Mouse (Mus musculus): ENCODE measurements around the gene Eno3. TPM values are rescaled to one million over a fixed set of nuclear protein-coding genes. Genes with fewer than 3 reads are reported as not detected.
A peak's percentile ranks its signal among the peaks of the same experiment; 100 is the strongest.

Gene Eno3
- total and polyA plus RNA-seq, 3 experiments, result 11.2 to 26.4 (median 23.0) TPM

- TF ChIP-seq ZMIZ1 (IDR thresholded peaks at IDR 0.05; ENCODE audit: low read depth, low read length), result peak; percentile 61
- peak; percentile 27; the same call in 1 of the 2 replicates for TF ChIP-seq CHD1 (IDR thresholded peaks at IDR 0.05; ENCODE audit: low read depth, low read length)
Measured at GRCm38 (mm10) chr11:70668771-70669505, 11.9 kb downstream of the Eno3 start, which contains the start of gene Spag7 (continued).

DNA sequence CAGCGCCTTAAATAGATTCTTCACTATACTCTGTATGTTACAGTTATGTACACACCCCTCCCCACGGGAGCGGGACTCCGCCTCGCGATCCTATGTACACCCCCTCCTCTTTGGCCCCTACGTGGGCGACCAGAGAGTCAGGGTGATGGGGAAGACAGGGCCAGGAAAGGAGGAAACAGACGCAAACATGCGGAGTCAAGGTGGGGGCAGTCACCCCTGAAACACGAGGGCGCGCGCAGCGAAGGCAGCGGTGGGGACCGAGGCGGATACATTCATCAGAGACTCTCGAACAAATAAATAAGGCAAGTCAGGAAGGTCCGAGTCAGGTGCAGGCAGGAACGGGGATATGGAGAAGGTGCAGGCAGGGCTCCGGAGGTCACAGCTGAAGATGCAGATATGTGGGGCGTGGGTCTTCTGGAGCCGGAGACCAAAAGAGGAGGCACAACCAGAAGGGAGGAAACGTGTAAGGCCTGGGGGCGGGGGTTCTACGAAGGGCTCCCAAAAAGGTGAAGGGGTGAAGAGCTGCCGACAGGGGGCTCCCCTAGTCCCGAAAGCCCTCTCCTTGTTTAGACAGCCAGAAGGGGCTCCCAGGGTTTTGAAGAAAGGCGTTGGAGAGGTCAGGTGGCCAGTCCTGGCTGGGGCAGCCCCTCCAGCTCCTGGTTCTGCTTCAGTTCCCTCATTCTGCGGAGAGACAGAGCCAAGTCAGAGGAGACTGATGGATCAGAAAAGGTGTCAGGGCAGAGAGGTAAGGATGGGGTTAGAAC lies 12.8 kb downstream of the Eno3 start:
- H3K27ac ChIP-seq (ENCODE audit: insufficient read depth, low read depth), result peak overlapping the region; percentile 76
- peak overlapping the region; percentile 77 for H3K9ac ChIP-seq (ENCODE audit: insufficient read depth, low read depth)
- in situ Hi-C loops (cut with MboI; ENCODE audit: low pct_ligation_motif_present, low pct_unique_long_range_greater_than_20kb, low sequenced_read_pairs), result loop anchor here (5.0 kb wide), 1 partner anchor 38 kb away; no protein-coding TSS in a partner anchor
- peaks cover 10 to 37% of the 10 kb centered on the region in 2 experiments for H3K4me1 ChIP-seq (ENCODE audit: control insufficient read depth in 1 of 2, insufficient read depth in 2 of 2)
- dilution Hi-C loops (cut with MboI; ENCODE audit: extremely low pct_ligation_motif_present, extremely low pct_unique_long_range_greater_than_20kb, low sequenced_read_pairs), result no loop called here
- peaks cover 22% of the 10 kb centered on the region for H3K79me2 ChIP-seq (replicated peaks; ENCODE audit: control insufficient read depth, extremely low read depth, insufficient read depth, poor library complexity, severe bottlenecking)
- DNase-seq (ENCODE audit: extremely low read depth), result peak; percentile 97
- no peaks in the 10 kb centered on the region for H3K9me3 ChIP-seq (replicated peaks; ENCODE audit: low read length)
- H3K4me3 ChIP-seq (replicated peaks in 1 of 3; ENCODE audit: low read depth in 2 of 3, low read length in 2 of 3, poor library complexity in 1 of 3), result peak overlapping the region; percentile 69 to 92 (median 73)
- peak overlapping the region; percentile 41 for H3K4me2 ChIP-seq (ENCODE audit: insufficient read depth, low read depth, poor library complexity, severe bottlenecking)
- H3K27me3 ChIP-seq (replicated peaks), result no peaks in the 10 kb centered on the region
- H3K36me3 ChIP-seq (replicated peaks in 1 of 2; ENCODE audit: control insufficient read depth in 1 of 2, insufficient read depth in 1 of 2, low read length in 1 of 2), result peaks cover 37 to 66% of the 10 kb centered on the region in 2 experiments
- TF ChIP-seq IRF4 (IDR thresholded peaks at IDR 0.05; ENCODE audit: low read depth, low read length) (peak; percentile 82), ETS1 (conservative IDR thresholded peaks at IDR 0.05; ENCODE audit: low read depth, low read length) (peak; percentile 34; the same call in 1 of the 2 replicates), UBTF (IDR thresholded peaks at IDR 0.05; ENCODE audit: low read depth, low read length) (no peak; the same call in none of the 2 replicates), HCFC1 (IDR thresholded peaks at IDR 0.05; ENCODE audit: low read depth, low read length) (no peak; the same call in 1 of the 2 replicates), EP300 (IDR thresholded peaks at IDR 0.05; ENCODE audit: low read length) (peak; percentile 69), NRF1 (IDR thresholded peaks at IDR 0.05; ENCODE audit: low read depth, low read length) (no peak), RCOR1 (conservative IDR thresholded peaks at IDR 0.05; ENCODE audit: low read depth, low read length) (peak; percentile 77; the same call in 1 of the 2 replicates), SMC3 (IDR thresholded peaks at IDR 0.05; ENCODE audit: low read depth, low read length) (peak; percentile 78), USF2 (conservative IDR thresholded peaks at IDR 0.05; ENCODE audit: low read depth, low read length) (peak; percentile 22; the same call in 1 of the 2 replicates), ZKSCAN1 (IDR thresholded peaks at IDR 0.05; ENCODE audit: borderline replicate concordance, low read depth, low read length) (no peak), NELFE (IDR thresholded peaks at IDR 0.05; ENCODE audit: low read depth, low read length) (peak; percentile 46; the same call in 1 of the 2 replicates), TBP (conservative IDR thresholded peaks at IDR 0.05; ENCODE audit: low read depth, low read length) (0 out of 2 replicates have a peak, but pooled peaks have one; percentile 23), MYC (IDR thresholded peaks at IDR 0.05; ENCODE audit: low read depth, low read length) (peak; percentile 20; the same call in 1 of the 2 replicates), JUN (IDR thresholded peaks at IDR 0.05; ENCODE audit: insufficient read depth, low read depth, low read length) (no peak), CHD1 (IDR thresholded peaks at IDR 0.05; ENCODE audit: low read depth, low read length) (no peak), ZNF384 (IDR thresholded peaks at IDR 0.05; ENCODE audit: low read depth, low read length) (no peak), MXI1 (IDR thresholded peaks at IDR 0.05; ENCODE audit: low read depth, low read length) (peak; percentile 6; the same call in 1 of the 2 replicates), ZMIZ1 (IDR thresholded peaks at IDR 0.05; ENCODE audit: low read depth, low read length) (no peak; the same call in 1 of the 2 replicates), PAX5 (IDR thresholded peaks at IDR 0.05; ENCODE audit: low read length) (no peak), CHD2 (IDR thresholded peaks at IDR 0.05; ENCODE audit: low read length) (peak; percentile 19; the same call in 1 of the 2 replicates), MAZ (IDR thresholded peaks at IDR 0.05; ENCODE audit: low read depth, low read length) (peak; percentile 92), MEF2A (IDR thresholded peaks at IDR 0.05; ENCODE audit: borderline replicate concordance, low read depth, low read length) (peak; percentile 79), USF1 (IDR thresholded peaks at IDR 0.05; ENCODE audit: low read depth, low read length) (peak; percentile 73), MAFK (IDR thresholded peaks at IDR 0.05; ENCODE audit: insufficient replicate concordance, low read length) (no peak), POLR2A (IDR thresholded peaks at IDR 0.05; ENCODE audit: low read depth, low read length) (0 out of 2 replicates have a peak, but pooled peaks have one; percentile 0), ELF1 (IDR thresholded peaks at IDR 0.05; ENCODE audit: low read depth, low read length) (no peak; the same call in 1 of the 2 replicates), TCF12 (IDR thresholded peaks at IDR 0.05; ENCODE audit: low read depth, low read length) (0 out of 2 replicates have a peak, but pooled peaks have one; percentile 23), KAT2A (IDR thresholded peaks at IDR 0.05; ENCODE audit: insufficient replicate concordance, low read length) (no peak), POLR2AphosphoS2 (IDR thresholded peaks at IDR 0.05; ENCODE audit: low read depth, low read length) (no peak), E2F4 (IDR thresholded peaks at IDR 0.05; ENCODE audit: insufficient replicate concordance, low read depth, low read length) (0 out of 2 replicates have a peak, but pooled peaks have one; percentile 11), CTCF (conservative IDR thresholded peaks at IDR 0.05 in 1 of 2, IDR thresholded peaks at IDR 0.05 in 1 of 2; ENCODE audit: low read depth in 2 of 2, low read length in 2 of 2) (peak; percentile 20 to 87; a peak in 3 of 4 replicates), RAD21 (IDR thresholded peaks at IDR 0.05; ENCODE audit: low read depth, low read length) (peak; percentile 56), MAX (IDR thresholded peaks at IDR 0.05; ENCODE audit: low read length) (peak; percentile 13; the same call in 1 of the 2 replicates)

All from CH12.LX (cell line).